In genomic region chr2:30659836-30660612, GRCm38 (mm10) we compare ENCODE assay signal across 8 mouse cellular contexts.
DNase-seq lines count a peak whose midpoint lies in the region; ATAC-seq and TF ChIP-seq lines count a peak whose summit lies in the region.

No protein-coding gene starts in this region.

- ATAC-seq in heart, embryonic 14.5 days (ENCODE audit: insufficient number of reproducible peaks, insufficient read depth, low FRiP score, low read depth), result no peak
- no peak for ATAC-seq in hindbrain, postnatal 0 days
- no peak for ATAC-seq in midbrain, postnatal 0 days (ENCODE audit: low FRiP score)

- TF ChIP-seq CTCF in hindbrain, postnatal 0 days (IDR thresholded peaks at IDR 0.05; ENCODE audit: low read depth), result no peak
- no peak for TF ChIP-seq CTCF in midbrain, postnatal 0 days (IDR thresholded peaks at IDR 0.05)

- 40% methylated on average over 11 of the region's 11 CpGs for WGBS in heart, embryonic 14.5 days
- whole genome bisulfite sequencing in forebrain, embryonic 10.5 days, result 27% methylated on average over 11 of the region's 11 CpGs
- WGBS in hindbrain, postnatal 0 days, result 29% methylated on average over 11 of the region's 11 CpGs
- 23% methylated on average over 11 of the region's 11 CpGs for WGBS in midbrain, postnatal 0 days

- H3K4me1 ChIP-seq in heart, embryonic 14.5 days (ENCODE audit: control insufficient read depth in 2 of 2, insufficient read depth in 2 of 2, low read length in 2 of 2), result peaks cover 36 to 42% of the 10 kb centered on the region in 2 experiments
- H3K4me1 ChIP-seq in forebrain, embryonic 10.5 days, result peaks cover 81% of the 10 kb centered on the region
- peaks cover 40% of the 10 kb centered on the region for H3K4me1 ChIP-seq in hindbrain, postnatal 0 days (ENCODE audit: insufficient read depth, low read length)
- H3K4me1 ChIP-seq in midbrain, postnatal 0 days (ENCODE audit: insufficient read depth, low read length), result peaks cover 42% of the 10 kb centered on the region

- DNase-seq in heart, postnatal 36 days, result no peak
- no peak for DNase-seq in forebrain, embryonic 10.5 days (ENCODE audit: extremely low spot score, low spot score)
- no peak for DNase-seq in hindbrain, postnatal 0 days (ENCODE audit: low spot score)
- no peak for DNase-seq in midbrain, postnatal 0 days (ENCODE audit: low spot score)
- no peak for DNase-seq in gastrocnemius, adult 18-20 months (ENCODE audit: low spot score)
- no peak for DNase-seq in frontal cortex, adult 2 months (ENCODE audit: extremely low spot score in 1 of 2, low spot score in 1 of 2)
- DNase-seq in layer of hippocampus, adult 8-10 months (ENCODE audit: low spot score in 2 of 2), result no peak

- H3K9me3 ChIP-seq in heart, embryonic 14.5 days (ENCODE audit: control insufficient read depth, low read length), result no peaks in the 10 kb centered on the region
- H3K9me3 ChIP-seq in forebrain, embryonic 10.5 days, result no peaks in the 10 kb centered on the region
- H3K9me3 ChIP-seq in hindbrain, postnatal 0 days (ENCODE audit: low read length), result no peaks in the 10 kb centered on the region
- H3K9me3 ChIP-seq in midbrain, postnatal 0 days (ENCODE audit: low read length), result no peaks in the 10 kb centered on the region

- no peaks in the 10 kb centered on the region for H3K27me3 ChIP-seq in heart, embryonic 14.5 days (ENCODE audit: control insufficient read depth, insufficient read depth, low read length)
- H3K27me3 ChIP-seq in forebrain, embryonic 10.5 days (ENCODE audit: poor library complexity, severe bottlenecking), result peaks cover 20% of the 10 kb centered on the region
- no peaks in the 10 kb centered on the region for H3K27me3 ChIP-seq in hindbrain, postnatal 0 days (ENCODE audit: insufficient read depth, low read length)
- no peaks in the 10 kb centered on the region for H3K27me3 ChIP-seq in midbrain, postnatal 0 days (ENCODE audit: insufficient read depth, low read length)

- intact Hi-C loops in heart, postnatal 36 days (cut with DNase I), result loop anchor here (2.0 to 5.0 kb wide), 3 partner anchors 49 to 219 kb away; partner anchors contain the start of gene Ier5l

- peak overlapping the region; percentile 3 to 97; a peak in 3 of 4 replicates for H3K27ac ChIP-seq in heart, embryonic 14.5 days (replicated peaks in 1 of 2; ENCODE audit: control insufficient read depth in 1 of 2, insufficient read depth in 1 of 2, low read depth in 2 of 2, low read length in 2 of 2)
- peak overlapping the region; percentile 97 for H3K27ac ChIP-seq in forebrain, embryonic 10.5 days
- peak overlapping the region; percentile 99 for H3K27ac ChIP-seq in hindbrain, postnatal 0 days
- H3K27ac ChIP-seq in midbrain, postnatal 0 days (ENCODE audit: low read depth, low read length), result peak overlapping the region; percentile 100

- no peak overlapping the region for H3K4me3 ChIP-seq in heart, embryonic 14.5 days (ENCODE audit: control insufficient read depth in 1 of 2, insufficient read depth in 1 of 2, low read depth in 1 of 2, low read length in 2 of 2)
- H3K4me3 ChIP-seq in forebrain, embryonic 10.5 days, result peak overlapping the region; percentile 55; the same call in 1 of the 2 replicates
- no peak overlapping the region for H3K4me3 ChIP-seq in hindbrain, postnatal 0 days (ENCODE audit: low read length)
- no peak overlapping the region for H3K4me3 ChIP-seq in midbrain, postnatal 0 days (ENCODE audit: low read depth, low read length)

- H3K36me3 ChIP-seq in heart, embryonic 14.5 days (ENCODE audit: control insufficient read depth, insufficient read depth, low read length), result no peaks in the 10 kb centered on the region
- H3K36me3 ChIP-seq in forebrain, embryonic 10.5 days (replicated peaks), result no peaks in the 10 kb centered on the region
- H3K36me3 ChIP-seq in hindbrain, postnatal 0 days (ENCODE audit: insufficient read depth, low read length), result no peaks in the 10 kb centered on the region
- H3K36me3 ChIP-seq in midbrain, postnatal 0 days (ENCODE audit: insufficient read depth, low read length), result no peaks in the 10 kb centered on the region

- no peak overlapping the region for H3K4me2 ChIP-seq in heart, embryonic 14.5 days (ENCODE audit: low read length)
- no peak overlapping the region for H3K4me2 ChIP-seq in hindbrain, postnatal 0 days (ENCODE audit: low read depth, low read length)
- no peak overlapping the region for H3K4me2 ChIP-seq in midbrain, postnatal 0 days (ENCODE audit: low read depth, low read length, poor library complexity, severe bottlenecking)

- peak overlapping the region; percentile 7; the same call in 1 of the 2 replicates for H3K9ac ChIP-seq in heart, embryonic 14.5 days (ENCODE audit: low read length)
- H3K9ac ChIP-seq in hindbrain, postnatal 0 days (replicated peaks; ENCODE audit: low read length), result peak overlapping the region; percentile 61; the same call in 1 of the 2 replicates
- peak overlapping the region; percentile 56; the same call in 1 of the 2 replicates for H3K9ac ChIP-seq in midbrain, postnatal 0 days (replicated peaks; ENCODE audit: low read length, poor library complexity, severe bottlenecking)

Comparison
In these comparisons a context has a peak if more than half of its experiments do, and no peak if none do; other contexts are left out.
1. H3K27ac ChIP-seq: peak in every context shown above with its lines; median percentile 100 in midbrain, postnatal 0 days; 99 in hindbrain, postnatal 0 days; 97 in forebrain, embryonic 10.5 days; 50 in heart, embryonic 14.5 days.
2. H3K9ac ChIP-seq: peak in every context shown above with its lines; median percentile 61 in hindbrain, postnatal 0 days; 56 in midbrain, postnatal 0 days; 7 in heart, embryonic 14.5 days.